Mouse (Mus musculus) midbrain, embryonic 13.5 days (tissue): Measurements from ENCODE around the gene Skp1a. TPM values are rescaled to one million over a fixed set of nuclear protein-coding genes. Genes with fewer than 3 reads are reported as not detected.

Source experiments
- polyA plus RNA-seq: library from polyadenylated mRNA; unstranded; fragments of >200 nt; fragmentation: Nextera tagmentation; extraction: Ambion mirVana; gene quantifications from 2 replicates; pipeline ENCODE4 v1.2.1, GENCODE M21; 2015

Gene Skp1a
- polyA plus RNA-seq, 1 experiment from 2014 or later = 1,061 TPM

Other genes with a start within 250 kb of the Skp1a start
- gene Ube2b, start 231.2 kb upstream of the Skp1a start, polyA plus RNA-seq = 272 and 284 TPM in 2 replicates
- gene Cdkl3, start 227.8 kb upstream of the Skp1a start, polyA plus RNA-seq = 22.6 and 25.3 TPM in 2 replicates
- gene Ppp2ca, start 133.3 kb upstream of the Skp1a start, polyA plus RNA-seq = 120 and 126 TPM in 2 replicates
- not detected in 2 replicates for gene Olfr1373, start 86.5 kb upstream of the Skp1a start, polyA plus RNA-seq
- not detected in 2 replicates for gene Olfr1371, start 18.0 kb upstream of the Skp1a start, polyA plus RNA-seq
- gene Tcf7, start 51.0 kb downstream of the Skp1a start, polyA plus RNA-seq = 3.1 and 4.2 TPM in 2 replicates
- gene Vdac1, start 128.9 kb downstream of the Skp1a start, polyA plus RNA-seq = 268 and 278 TPM in 2 replicates
- 127 and 131 TPM in 2 replicates for gene 9530068E07Rik, start 164.4 kb downstream of the Skp1a start, polyA plus RNA-seq